ENCODE assay signal across 17 mouse cellular contexts in genomic region chr4:57920522-57920921, GRCm38 (mm10). TPM values are rescaled to one million over a fixed set of nuclear protein-coding genes. Genes with fewer than 3 reads are reported as not detected.
"Had no signal": no experiment of that assay in that cellular context is flagged by ENCODE, and none has a peak within 500 bp of the region (broad histone marks: within the 10 kb centered on the region; RNA-seq: fewer than 3 reads in every experiment).

No protein-coding gene starts in this region.

- H3K4me2 ChIP-seq: liver, embryonic 13.5 days; midbrain, embryonic 12.5 days; neural tube, embryonic 13.5 days had no signal

- H3K36me3 ChIP-seq: liver, embryonic 13.5 days; midbrain, embryonic 12.5 days; neural tube, embryonic 13.5 days had no signal

- H3K4me3 ChIP-seq: layer of hippocampus, adult 2 months; liver, embryonic 13.5 days; midbrain, embryonic 12.5 days; myocyte; neural tube, embryonic 13.5 days had no signal

- H3K9ac ChIP-seq: liver, embryonic 13.5 days; midbrain, embryonic 12.5 days; neural tube, embryonic 13.5 days had no signal

- H3K27ac ChIP-seq: kidney, postnatal 0 days; layer of hippocampus, adult 2 months; liver, embryonic 13.5 days; midbrain, embryonic 12.5 days; neural tube, embryonic 13.5 days had no signal

- H3K27me3 ChIP-seq: liver, embryonic 13.5 days had no signal

- DNase-seq: kidney, adult 2 months; kidney, postnatal 25 days; layer of hippocampus, adult 9-11 months; liver, embryonic 13.5 days; lung, adult 2 months; lung, postnatal 14 days; lung, postnatal 4 days; retina, postnatal 1 day; thymus, adult 2 months; thymus, postnatal 14 days; thymus, postnatal 4 days had no signal

- H3K9me3 ChIP-seq: liver, embryonic 13.5 days; midbrain, embryonic 12.5 days; neural tube, embryonic 13.5 days had no signal

- H3K4me1 ChIP-seq: liver, embryonic 13.5 days had no signal

RNA-seq across cellular contexts. Expression of gene D630039A03Rik, which starts 4.4 kb away (rescaled TPM):
- polyA plus RNA-seq: midbrain, embryonic 16.5 days had no signal
